Mouse (Mus musculus) liver, embryonic 11.5 days (tissue): ENCODE measurements around the gene Cdkal1. TPM values are rescaled to one million over a fixed set of nuclear protein-coding genes. Genes with fewer than 3 reads are reported as not detected.

Source experiments
- ATAC-seq: fragments of 200-750 bp; cut with Nextera tagmentation; replicated peaks from 2 replicates; pipeline ENCODE4 v1.8.0; 2017; ENCODE audit warnings: moderate number of reproducible peaks, mild to moderate bottlenecking, moderate TSS enrichment, moderate library complexity; ENCODE audit not compliant: low FRiP score
- DNase-seq: peaks from one replicate; pipeline ENCODE4 v3.0.0-alpha.2; 2017; ENCODE audit warnings: low spot score
- H3K27ac ChIP-seq: fragments of 300-500 bp; sonication (generic); 2 replicates; pipeline ENCODE4 v1.5.1; 2014; ENCODE audit warnings: mild to moderate bottlenecking, low read depth, low read length, control low read depth
- H3K27me3 ChIP-seq: fragments of 300-500 bp; sonication (generic); replicated peaks from 2 replicates; pipeline ENCODE4 v1.6.1; 2014; ENCODE audit warnings: low read length, mixed read lengths; ENCODE audit not compliant: control insufficient read depth, insufficient read depth
- H3K36me3 ChIP-seq: fragments of 300-500 bp; sonication (generic); 2 replicates; pipeline ENCODE4 v1.6.1; 2014; ENCODE audit warnings: mild to moderate bottlenecking, low read length, moderate library complexity, mixed read lengths; ENCODE audit not compliant: control insufficient read depth, insufficient read depth
- H3K4me1 ChIP-seq: fragments of 300-500 bp; sonication (generic); replicated peaks from 2 replicates; pipeline ENCODE4 v1.6.1; 2014; ENCODE audit warnings: low read length, mixed read lengths; ENCODE audit not compliant: control insufficient read depth, insufficient read depth
- H3K4me2 ChIP-seq: fragments of 300-500 bp; sonication (generic); 2 replicates; pipeline ENCODE4 v1.6.1; 2014; ENCODE audit warnings: mild to moderate bottlenecking, control low read depth, moderate library complexity
- H3K4me3 ChIP-seq: fragments of 300-500 bp; sonication (generic); 2 replicates; pipeline ENCODE4 v1.5.1; 2014; ENCODE audit warnings: low read depth, low read length, control low read depth
- H3K9ac ChIP-seq: fragments of 300-500 bp; sonication (generic); 2 replicates; pipeline ENCODE4 v1.6.1; 2014; ENCODE audit warnings: low read depth, low read length, control low read depth
- H3K9me3 ChIP-seq: fragments of 300-500 bp; sonication (generic); 2 replicates; pipeline ENCODE4 v1.6.1; 2016; ENCODE audit warnings: low read length, inconsistent platforms, mixed read lengths; ENCODE audit not compliant: control insufficient read depth
- WGBS: fragments of 180-500 bp; shearing (Covaris S2); extraction: QIAGEN DNeasy Blood & Tissue Kit; methylation state at CpG from one replicate; pipeline ENCODE4 v1.1.7; 2014; 5-methylcytosine and 5-hydroxymethylcytosine counted together
- polyA plus RNA-seq: library from polyadenylated mRNA; unstranded; fragments of >200 nt; fragmentation: Nextera tagmentation; extraction: Ambion mirVana; gene quantifications from 2 replicates; pipeline ENCODE4 v1.2.1, GENCODE M21; 2014

Gene Cdkal1
- polyA plus RNA-seq, 1 experiment from 2014 or later: 26.3 TPM

- H3K9me3 ChIP-seq: no peaks in the 10 kb centered on the region
- 72% methylated on average over 6 of the region's 6 CpGs for WGBS
- no peak for ATAC-seq
- H3K4me1 ChIP-seq: no peaks in the 10 kb centered on the region
- H3K9ac ChIP-seq: no peak overlapping the region
- no peak overlapping the region for H3K27ac ChIP-seq
- no peaks in the 10 kb centered on the region for H3K36me3 ChIP-seq
- H3K27me3 ChIP-seq: no peaks in the 10 kb centered on the region
- no peak overlapping the region for H3K4me3 ChIP-seq
- no peak for DNase-seq
- no peak overlapping the region for H3K4me2 ChIP-seq
Observed at GRCm38 (mm10) chr13:29503147-29504044, 352.1 kb downstream of the Cdkal1 start.

GRCm38 (mm10) chr13:29502481-29503146, 352.9 kb downstream of the Cdkal1 start:
- H3K4me3 ChIP-seq: no peak overlapping the region
- no peaks in the 10 kb centered on the region for H3K27me3 ChIP-seq
- no peaks in the 10 kb centered on the region for H3K4me1 ChIP-seq
- H3K9me3 ChIP-seq: no peaks in the 10 kb centered on the region
- DNase-seq (no peak), ATAC-seq (no peak)
- no peak overlapping the region for H3K9ac ChIP-seq
- H3K27ac ChIP-seq: no peak overlapping the region
- WGBS: 61% methylated on average over 5 of the region's 5 CpGs
- no peak overlapping the region for H3K4me2 ChIP-seq
- H3K36me3 ChIP-seq: no peaks in the 10 kb centered on the region

- no peak overlapping the region for H3K27ac ChIP-seq
- DNase-seq: no peak
Observed at GRCm38 (mm10) chr13:29501173-29501572, 354.3 kb downstream of the Cdkal1 start.

GRCm38 (mm10) chr13:29499750-29500149, 355.7 kb downstream of the Cdkal1 start:
- DNase-seq: no peak
- H3K9ac ChIP-seq: no peak overlapping the region
- no peak overlapping the region for H3K4me2 ChIP-seq
- 86% methylated on average over 2 of the region's 2 CpGs for WGBS
- no peak overlapping the region for H3K27ac ChIP-seq
- no peak for ATAC-seq
- H3K36me3 ChIP-seq: no peaks in the 10 kb centered on the region
- H3K9me3 ChIP-seq: no peaks in the 10 kb centered on the region
- no peak overlapping the region for H3K4me3 ChIP-seq
- no peaks in the 10 kb centered on the region for H3K4me1 ChIP-seq
- no peaks in the 10 kb centered on the region for H3K27me3 ChIP-seq

More at GRCm38 (mm10) chr13:29501173-29501572, 354.3 kb downstream of the Cdkal1 start:
- Histone ChIP-seq H3K4me2 (no peak overlapping the region), H3K36me3 (no peaks in the 10 kb centered on the region), H3K4me1 (no peaks in the 10 kb centered on the region), H3K9me3 (no peaks in the 10 kb centered on the region), H3K9ac (no peak overlapping the region), H3K4me3 (no peak overlapping the region), H3K27me3 (no peaks in the 10 kb centered on the region)
- WGBS: 59% methylated on average over 2 of the region's 2 CpGs
- no peak for ATAC-seq

GRCm38 (mm10) chr13:29497286-29497685, 358.2 kb downstream of the Cdkal1 start:
- Histone ChIP-seq H3K9ac (no peak overlapping the region), H3K9me3 (no peaks in the 10 kb centered on the region), H3K27ac (no peak overlapping the region), H3K4me2 (no peak overlapping the region), H3K4me1 (no peaks in the 10 kb centered on the region), H3K27me3 (no peaks in the 10 kb centered on the region), H3K4me3 (no peak overlapping the region), H3K36me3 (no peaks in the 10 kb centered on the region)
- no peak for DNase-seq
- ATAC-seq: no peak
- WGBS: 80% methylated on average over 7 of the region's 7 CpGs

- no peaks in the 10 kb centered on the region for H3K36me3 ChIP-seq
- H3K4me1 ChIP-seq: no peaks in the 10 kb centered on the region
- no peak overlapping the region for H3K27ac ChIP-seq
- DNase-seq (no peak), ATAC-seq (no peak)
- no peaks in the 10 kb centered on the region for H3K27me3 ChIP-seq
- no peaks in the 10 kb centered on the region for H3K9me3 ChIP-seq
- WGBS: 91% methylated on average over 8 of the region's 8 CpGs
- no peak overlapping the region for H3K4me3 ChIP-seq
- no peak overlapping the region for H3K4me2 ChIP-seq
- H3K9ac ChIP-seq: no peak overlapping the region
Observed at GRCm38 (mm10) chr13:29490341-29490740, 365.1 kb downstream of the Cdkal1 start.

GRCm38 (mm10) chr13:29489476-29489875, 366.0 kb downstream of the Cdkal1 start:
- H3K9ac ChIP-seq: no peak overlapping the region
- H3K4me2 ChIP-seq: no peak overlapping the region
- H3K4me1 ChIP-seq: no peaks in the 10 kb centered on the region
- H3K36me3 ChIP-seq: no peaks in the 10 kb centered on the region
- no peak for ATAC-seq
- H3K4me3 ChIP-seq: no peak overlapping the region
- DNase-seq: no peak
- 89% methylated on average over 5 of the region's 5 CpGs for WGBS
- H3K27me3 ChIP-seq: no peaks in the 10 kb centered on the region
- H3K27ac ChIP-seq: no peak overlapping the region
- H3K9me3 ChIP-seq: no peaks in the 10 kb centered on the region

GRCm38 (mm10) chr13:29486709-29487108, 368.8 kb downstream of the Cdkal1 start:
- no peak overlapping the region for H3K4me3 ChIP-seq
- H3K4me2 ChIP-seq: no peak overlapping the region
- ATAC-seq (no peak), DNase-seq (no peak)
- H3K27ac ChIP-seq: no peak overlapping the region
- H3K9ac ChIP-seq: no peak overlapping the region
- no peaks in the 10 kb centered on the region for H3K36me3 ChIP-seq
- H3K4me1 ChIP-seq: no peaks in the 10 kb centered on the region
- no peaks in the 10 kb centered on the region for H3K27me3 ChIP-seq
- H3K9me3 ChIP-seq: no peaks in the 10 kb centered on the region
- 94% methylated on average over 3 of the region's 3 CpGs for WGBS
